13 mouse cellular contexts compared by ENCODE assay signal in genomic region chr17:15077536-15077935, GRCm38 (mm10). TPM values are rescaled to one million over a fixed set of nuclear protein-coding genes. Genes with fewer than 3 reads are reported as not detected.
A peak's percentile ranks its signal among the peaks of the same experiment; 100 is the strongest.
DNase-seq lines count a peak whose midpoint lies in the region; ATAC-seq and TF ChIP-seq lines count a peak whose summit lies in the region.
"Had no signal": no experiment of that assay in that cellular context is flagged by ENCODE, and none has a peak within 500 bp of the region (broad histone marks: within the 10 kb centered on the region; RNA-seq: fewer than 3 reads in every experiment).

No protein-coding gene starts in this region.

- H3K36me3 ChIP-seq in forebrain, postnatal 0 days (ENCODE audit: insufficient read depth) = no peaks in the 10 kb centered on the region
- no peaks in the 10 kb centered on the region for H3K36me3 ChIP-seq in forebrain, embryonic 13.5 days (ENCODE audit: poor library complexity, severe bottlenecking)
- no peaks in the 10 kb centered on the region for H3K36me3 ChIP-seq in liver, embryonic 14.5 days (replicated peaks; ENCODE audit: control insufficient read depth, insufficient read depth, low read depth)
- no peaks in the 10 kb centered on the region for H3K36me3 ChIP-seq in hindbrain, embryonic 11.5 days (ENCODE audit: control insufficient read depth, insufficient read depth, low read length)
- H3K36me3 ChIP-seq: hindbrain, embryonic 15.5 days; limb, embryonic 12.5 days had no signal

- DNase-seq in forebrain, postnatal 0 days = no peak
- DNase-seq in urinary bladder, postnatal 14 days (ENCODE audit: low spot score) = peak; percentile 16
- DNase-seq in urinary bladder, postnatal 36 days (ENCODE audit: low spot score in 2 of 2) = no peak
- peak in 1 of 3 experiments; percentile 17 for DNase-seq in liver, embryonic 14.5 days (ENCODE audit: low read depth in 3 of 3, low spot score in 3 of 3)
- no peak for DNase-seq in embryo, embryonic 11 days
- no peak for DNase-seq in kidney, adult 8-10 months
- no peak for DNase-seq in hindbrain, embryonic 11.5 days (ENCODE audit: low spot score)
- DNase-seq: kidney, postnatal 4 days; lung, postnatal 36 days; thymus, postnatal 25 days had no signal

- H3K27me3 ChIP-seq in forebrain, postnatal 0 days (ENCODE audit: insufficient read depth, low read length) = no peaks in the 10 kb centered on the region
- no peaks in the 10 kb centered on the region for H3K27me3 ChIP-seq in forebrain, embryonic 13.5 days
- H3K27me3 ChIP-seq in liver, embryonic 14.5 days (ENCODE audit: control insufficient read depth, insufficient read depth, low read length) = no peaks in the 10 kb centered on the region
- H3K27me3 ChIP-seq in hindbrain, embryonic 11.5 days (ENCODE audit: control insufficient read depth, insufficient read depth, low read length) = no peaks in the 10 kb centered on the region
- H3K27me3 ChIP-seq: limb, embryonic 12.5 days had no signal

- H3K27ac ChIP-seq in forebrain, postnatal 0 days (ENCODE audit: low read depth, low read length) = no peak overlapping the region
- no peak overlapping the region for H3K27ac ChIP-seq in forebrain, embryonic 13.5 days
- H3K27ac ChIP-seq in liver, embryonic 14.5 days = no peak overlapping the region
- H3K27ac ChIP-seq in hindbrain, embryonic 11.5 days (ENCODE audit: low read depth, low read length) = no peak overlapping the region
- H3K27ac ChIP-seq: hindbrain, embryonic 15.5 days; limb, embryonic 12.5 days had no signal

- H3K9ac ChIP-seq in forebrain, postnatal 0 days = no peak overlapping the region
- H3K9ac ChIP-seq in forebrain, embryonic 13.5 days = no peak overlapping the region
- H3K9ac ChIP-seq in liver, embryonic 14.5 days (replicated peaks) = no peak overlapping the region
- no peak overlapping the region for H3K9ac ChIP-seq in hindbrain, embryonic 11.5 days (ENCODE audit: low read depth, low read length)
- H3K9ac ChIP-seq: hindbrain, embryonic 15.5 days; limb, embryonic 12.5 days had no signal

- no peaks in the 10 kb centered on the region for H3K9me3 ChIP-seq in forebrain, postnatal 0 days (ENCODE audit: low read length)
- H3K9me3 ChIP-seq in forebrain, embryonic 13.5 days (replicated peaks) = no peaks in the 10 kb centered on the region
- H3K9me3 ChIP-seq in liver, embryonic 14.5 days (ENCODE audit: control insufficient read depth, low read length) = no peaks in the 10 kb centered on the region
- H3K9me3 ChIP-seq in hindbrain, embryonic 11.5 days (ENCODE audit: control insufficient read depth, low read length) = no peaks in the 10 kb centered on the region
- H3K9me3 ChIP-seq: hindbrain, embryonic 15.5 days; limb, embryonic 12.5 days had no signal

- no peaks in the 10 kb centered on the region for H3K4me1 ChIP-seq in forebrain, postnatal 0 days (ENCODE audit: insufficient read depth)
- H3K4me1 ChIP-seq in forebrain, embryonic 13.5 days = no peaks in the 10 kb centered on the region
- peaks cover 4 to 16% of the 10 kb centered on the region in 2 experiments; a peak in 3 of 4 replicates for H3K4me1 ChIP-seq in liver, embryonic 14.5 days (replicated peaks; ENCODE audit: control insufficient read depth in 2 of 2, insufficient read depth in 2 of 2, low read length in 1 of 2)
- no peaks in the 10 kb centered on the region for H3K4me1 ChIP-seq in hindbrain, embryonic 11.5 days (replicated peaks; ENCODE audit: control insufficient read depth, insufficient read depth, low read length)
- H3K4me1 ChIP-seq: hindbrain, embryonic 15.5 days had no signal

- 42% methylated on average over 2 of the region's 2 CpGs for WGBS in forebrain, postnatal 0 days
- 58% methylated on average over 2 of the region's 2 CpGs for WGBS in forebrain, embryonic 13.5 days
- 8% methylated on average over 2 of the region's 2 CpGs for WGBS in liver, embryonic 14.5 days (ENCODE audit: insufficient replicate concordance)
- 68% methylated on average over 2 of the region's 2 CpGs for WGBS in hindbrain, embryonic 11.5 days

- no peak for TF ChIP-seq EP300 in liver, embryonic 14.5 days (IDR thresholded peaks at IDR 0.05; ENCODE audit: low read depth)

- H3K4me3 ChIP-seq in forebrain, postnatal 0 days (ENCODE audit: low read depth, low read length) = no peak overlapping the region
- no peak overlapping the region for H3K4me3 ChIP-seq in forebrain, embryonic 13.5 days
- no peak overlapping the region for H3K4me3 ChIP-seq in liver, embryonic 14.5 days (ENCODE audit: insufficient read depth in 1 of 2, low read depth in 2 of 2, low read length in 2 of 2)
- no peak overlapping the region for H3K4me3 ChIP-seq in hindbrain, embryonic 11.5 days (ENCODE audit: low read depth, low read length)
- H3K4me3 ChIP-seq: hindbrain, embryonic 15.5 days; limb, embryonic 12.5 days had no signal

- ATAC-seq in forebrain, postnatal 0 days = peak; percentile 14
- ATAC-seq in forebrain, embryonic 13.5 days = no peak
- ATAC-seq in liver, embryonic 14.5 days (ENCODE audit: insufficient read depth) = peak; percentile 66
- no peak for ATAC-seq in hindbrain, embryonic 11.5 days (ENCODE audit: low FRiP score)

- H3K4me2 ChIP-seq in forebrain, postnatal 0 days (ENCODE audit: low read depth) = no peak overlapping the region
- no peak overlapping the region for H3K4me2 ChIP-seq in forebrain, embryonic 13.5 days
- no peak overlapping the region for H3K4me2 ChIP-seq in liver, embryonic 14.5 days (ENCODE audit: low read depth)
- H3K4me2 ChIP-seq in hindbrain, embryonic 11.5 days (replicated peaks; ENCODE audit: low read depth, low read length) = no peak overlapping the region
- H3K4me2 ChIP-seq: hindbrain, embryonic 15.5 days; limb, embryonic 12.5 days had no signal

- no peak for TF ChIP-seq CTCF in forebrain, postnatal 0 days (IDR thresholded peaks at IDR 0.05; ENCODE audit: low read depth)
- no peak for TF ChIP-seq CTCF in liver, embryonic 14.5 days (IDR thresholded peaks at IDR 0.05; ENCODE audit: low read depth)

RNA-seq across cellular contexts. Expression of gene Gm3448, which starts 36.2 kb away (rescaled TPM):
- 6.2 TPM in 2 replicates for total RNA-seq in forebrain, postnatal 0 days (2014; rRNA removed)
- polyA plus RNA-seq in forebrain, postnatal 0 days (2015; fragmentation: Nextera tagmentation; extraction: Ambion mirVana) = 1.9 and 2.2 TPM in 2 replicates
- polyA plus RNA-seq in forebrain, embryonic 13.5 days (2015; fragmentation: Nextera tagmentation; extraction: Ambion mirVana) = 5.6 and 7.0 TPM in 2 replicates
- 1.4 and 1.7 TPM in 2 replicates for polyA plus RNA-seq in liver, embryonic 14.5 days (2012; rRNA removed)
- 3.6 and 4.0 TPM in 2 replicates for polyA plus RNA-seq in liver, embryonic 14.5 days (2014; fragmentation: Nextera tagmentation; extraction: Ambion mirVana)
- polyA plus RNA-seq in hindbrain, embryonic 11.5 days (2014; fragmentation: Nextera tagmentation; extraction: Ambion mirVana) = 2.9 and 6.0 TPM in 2 replicates

RNA-seq across cellular contexts. Expression of gene Tcte3, which starts 36.2 kb away (rescaled TPM):
- not detected in 2 replicates for total RNA-seq in forebrain, postnatal 0 days (2014; rRNA removed)
- polyA plus RNA-seq in forebrain, postnatal 0 days (2015; fragmentation: Nextera tagmentation; extraction: Ambion mirVana) = 1.2 TPM in 1 of 2 replicates, not detected in the other
- 0.41 TPM in 1 of 2 replicates, not detected in the other for polyA plus RNA-seq in forebrain, embryonic 13.5 days (2015; fragmentation: Nextera tagmentation; extraction: Ambion mirVana)
- polyA plus RNA-seq in liver, embryonic 14.5 days (2012; rRNA removed) = 0.94 and 1.3 TPM in 2 replicates
- 2.1 and 2.9 TPM in 2 replicates for polyA plus RNA-seq in liver, embryonic 14.5 days (2014; fragmentation: Nextera tagmentation; extraction: Ambion mirVana)
- not detected in 2 replicates for polyA plus RNA-seq in hindbrain, embryonic 11.5 days (2014; fragmentation: Nextera tagmentation; extraction: Ambion mirVana)

RNA-seq across cellular contexts. Expression of gene Ermard, which starts 36.5 kb away (rescaled TPM):
- 37.5 and 39.8 TPM in 2 replicates for total RNA-seq in forebrain, postnatal 0 days (2014; rRNA removed)
- polyA plus RNA-seq in forebrain, postnatal 0 days (2015; fragmentation: Nextera tagmentation; extraction: Ambion mirVana) = 30.5 and 48.3 TPM in 2 replicates
- polyA plus RNA-seq in forebrain, embryonic 13.5 days (2015; fragmentation: Nextera tagmentation; extraction: Ambion mirVana) = 92.7 and 94.3 TPM in 2 replicates
- polyA plus RNA-seq in liver, embryonic 14.5 days (2012; rRNA removed) = 14.6 and 21.3 TPM in 2 replicates
- polyA plus RNA-seq in liver, embryonic 14.5 days (2014; fragmentation: Nextera tagmentation; extraction: Ambion mirVana) = 16.3 and 16.9 TPM in 2 replicates
- polyA plus RNA-seq in hindbrain, embryonic 11.5 days (2014; fragmentation: Nextera tagmentation; extraction: Ambion mirVana) = 71.4 and 92.2 TPM in 2 replicates

Comparison
In these comparisons a context has a peak if more than half of its experiments do, and no peak if none do; other contexts are left out.
1. ATAC-seq: peak in forebrain, postnatal 0 days (single experiment) and liver, embryonic 14.5 days (single experiment); none in forebrain, embryonic 13.5 days (single experiment) and hindbrain, embryonic 11.5 days (single experiment).